Mouse (Mus musculus): ENCODE results near the gene Dcp1b.
A peak's percentile ranks its signal among the peaks of the same experiment; 100 is the strongest.

Dcp1b gene

GRCm38 (mm10) chr6:119175078-119175853 lies at the start of gene Dcp1b:
Dcp1b (plus strand) TSS chr6:119175253.
- peak; percentile 64 for DNase-seq (ENCODE audit: low spot score)

DNA sequence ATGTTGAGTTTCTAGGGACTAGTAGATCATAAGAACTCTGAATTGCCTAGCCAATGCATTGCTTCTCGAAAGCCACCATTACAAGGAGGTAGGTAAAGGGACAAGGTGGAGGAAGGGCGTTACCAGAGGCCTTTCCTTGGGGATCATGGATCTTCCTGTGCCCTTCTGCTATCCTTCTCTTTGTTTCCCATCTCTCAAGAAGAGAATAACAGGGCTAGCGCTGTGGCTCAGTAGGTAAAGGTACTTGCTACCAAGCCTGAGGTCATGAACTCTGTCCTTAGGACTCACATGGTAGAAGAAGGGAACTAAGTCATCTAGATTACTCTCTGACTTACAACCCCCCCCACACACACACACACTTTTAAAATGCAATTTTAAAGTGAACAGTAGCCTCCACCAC lies 48.1 kb upstream of the Dcp1b start:
- no peak for DNase-seq (ENCODE audit: low spot score)

DNA sequence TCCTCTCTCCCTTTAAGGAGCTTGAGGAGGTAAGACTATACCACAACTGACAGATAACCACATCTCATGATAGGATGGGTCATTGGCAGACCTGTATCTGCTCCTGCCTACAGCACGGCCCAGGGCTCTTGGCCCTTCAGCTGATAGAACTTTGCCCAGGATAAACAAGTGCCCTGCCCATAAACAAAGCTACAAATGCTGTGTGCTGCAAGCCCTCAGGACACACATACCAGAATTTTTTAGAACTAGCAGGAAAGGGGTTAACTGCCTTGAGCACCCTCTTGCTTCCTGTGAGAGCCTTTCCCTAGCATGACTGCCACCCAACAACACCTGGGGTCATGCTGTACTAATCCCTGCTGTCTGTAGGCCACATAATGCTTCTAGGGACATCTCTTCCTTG lies 47.0 kb upstream of the Dcp1b start:
- no peak for DNase-seq (ENCODE audit: low spot score)

GRCm38 (mm10) chr6:119128521-119128920 lies 46.5 kb upstream of the Dcp1b start:
- no peak for DNase-seq (ENCODE audit: low spot score)

DNA sequence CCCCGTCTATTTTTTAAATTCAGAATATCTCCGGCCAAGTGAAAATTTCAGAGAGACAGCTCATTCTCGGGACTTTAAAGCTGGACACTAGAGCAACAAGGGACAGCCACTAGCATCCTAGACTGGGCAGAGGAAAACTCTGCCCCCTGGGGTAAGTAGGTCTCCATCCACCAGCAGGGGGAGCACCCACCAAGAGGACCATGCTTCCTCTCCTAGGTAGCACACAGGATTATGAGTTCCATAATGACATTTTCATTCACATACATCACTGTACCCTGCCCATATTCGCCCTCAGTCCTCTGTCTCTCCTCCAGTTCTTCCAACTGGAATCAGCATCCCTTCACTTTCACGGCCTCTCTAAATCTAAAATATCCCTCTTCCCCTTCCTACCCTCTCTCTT lies 45.4 kb upstream of the Dcp1b start:
- peak; percentile 43 for DNase-seq (ENCODE audit: low spot score)

- no peak for DNase-seq (ENCODE audit: low spot score)
These were observed 42.8 kb upstream of the Dcp1b start for GRCm38 (mm10) chr6:119132111-119132735.

DNA sequence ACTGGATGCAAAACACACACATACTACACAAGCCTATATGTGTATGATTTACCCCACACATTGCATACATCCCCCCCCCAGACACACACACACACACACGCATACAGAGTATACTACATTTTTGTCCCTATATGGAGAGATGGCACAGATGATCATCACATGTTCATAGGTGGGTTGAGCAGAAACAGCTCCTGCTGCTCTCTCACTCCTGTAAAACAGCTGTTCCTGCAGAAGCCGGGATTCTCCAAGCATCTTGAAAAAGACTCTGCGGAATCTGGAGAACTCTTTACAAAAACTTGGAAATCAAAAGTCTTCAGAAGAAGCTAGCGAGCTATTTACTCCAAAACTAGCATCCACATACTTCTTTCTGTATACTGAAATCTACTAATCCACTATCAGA lies 42.2 kb upstream of the Dcp1b start:
- DNase-seq (ENCODE audit: low spot score), result no peak

DNA sequence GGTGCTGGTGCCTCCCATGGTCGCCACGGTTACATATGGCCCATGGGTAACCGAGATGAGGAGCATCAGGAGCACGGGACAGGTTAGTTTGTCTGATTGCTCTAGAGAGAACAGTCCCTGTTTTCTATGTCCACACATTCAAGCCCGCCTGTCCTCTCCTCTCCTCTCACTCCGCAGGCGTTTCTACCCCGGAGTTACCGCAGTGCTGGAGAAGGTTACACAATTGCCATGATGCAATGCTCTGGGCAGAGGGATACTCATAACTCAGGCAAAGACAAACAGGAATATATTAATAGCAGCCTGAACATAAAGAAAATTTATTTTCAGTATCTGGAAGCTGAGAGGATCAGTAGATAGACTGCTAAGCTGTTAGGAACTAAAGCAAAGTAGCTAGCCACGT lies 37.3 kb upstream of the Dcp1b start:
- peak; percentile 58 for DNase-seq (ENCODE audit: low spot score)

GRCm38 (mm10) chr6:119139561-119139960 lies 35.5 kb upstream of the Dcp1b start:
- no peak for DNase-seq (ENCODE audit: low spot score)

DNA sequence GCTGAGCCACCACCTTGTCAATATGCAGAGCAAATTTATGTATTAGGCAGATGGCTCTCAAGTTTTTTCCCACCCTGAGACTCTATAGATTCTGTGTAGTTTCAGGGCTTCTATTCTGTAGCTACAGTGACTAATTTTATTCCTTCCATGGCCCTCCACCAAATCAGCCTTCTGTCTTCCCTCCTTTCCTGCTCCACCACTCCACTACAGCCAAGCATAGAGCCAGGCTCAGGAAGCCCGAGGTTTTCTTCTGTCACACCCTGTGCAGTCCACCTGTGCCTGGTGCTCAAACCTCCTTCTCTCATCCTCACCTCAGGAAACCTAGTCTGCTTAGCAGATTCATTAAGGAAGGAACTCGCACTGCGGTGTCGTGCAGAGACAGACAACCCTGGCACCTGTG lies 29.9 kb upstream of the Dcp1b start:
- no peak for DNase-seq (ENCODE audit: low spot score)

DNA sequence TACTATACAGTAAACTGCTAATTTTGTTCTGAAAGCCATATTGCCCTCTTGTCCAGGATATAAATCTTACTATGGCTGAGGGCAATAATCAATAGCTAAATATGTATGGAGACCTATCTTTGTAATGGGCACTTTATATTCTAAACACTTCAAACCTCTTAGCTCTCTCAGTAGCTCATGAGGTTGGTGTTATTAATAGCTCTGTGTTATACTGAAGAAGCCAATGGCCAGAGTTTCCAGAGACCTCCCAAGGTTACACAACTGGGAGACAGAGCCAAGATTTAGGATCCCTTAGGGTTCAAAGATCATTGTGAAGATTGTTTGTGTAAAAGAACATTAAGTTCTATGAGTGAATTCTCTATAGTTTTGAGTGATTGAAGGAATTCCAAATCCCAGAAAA lies 9.4 kb upstream of the Dcp1b start:
- no peak for DNase-seq (ENCODE audit: low spot score)

DNA sequence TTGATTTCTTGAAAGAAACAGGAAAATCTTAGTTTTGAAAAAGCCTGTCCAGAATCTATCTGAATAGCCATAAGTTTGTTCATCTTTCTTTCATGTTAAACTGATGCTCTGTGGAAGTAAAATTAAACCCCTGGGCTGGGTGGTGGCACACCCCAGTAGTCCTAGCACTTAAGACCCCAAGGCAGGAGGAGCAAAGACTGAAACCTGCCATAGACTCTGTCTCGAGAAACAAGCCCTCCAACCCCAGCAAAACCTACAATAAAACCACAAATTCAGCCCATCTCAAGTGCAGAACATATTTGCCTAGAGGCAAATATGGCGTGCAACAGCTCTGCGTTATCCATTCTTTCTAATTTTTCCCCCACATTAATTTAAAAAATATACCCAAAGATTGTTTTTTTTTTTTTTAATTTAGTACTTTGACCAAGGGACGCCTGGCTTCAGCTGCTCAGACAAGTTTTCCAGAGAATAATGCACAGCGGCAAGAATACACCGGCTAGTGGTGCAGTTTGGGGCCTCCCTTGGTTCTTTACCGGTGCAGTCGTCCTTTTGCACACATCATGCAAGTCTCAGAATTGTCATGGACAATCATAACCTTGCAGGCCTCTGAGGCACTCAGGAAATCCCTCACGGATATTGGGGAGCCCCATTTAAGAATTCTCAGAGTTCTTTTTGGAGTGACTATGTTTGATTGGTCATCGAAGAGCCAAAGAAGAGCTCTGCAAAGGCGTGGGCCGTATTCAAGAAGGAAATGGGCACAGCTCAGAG lies 562 bp upstream of the Dcp1b start:
- no peak for DNase-seq (ENCODE audit: low spot score)

- no peak for DNase-seq (ENCODE audit: low spot score)
These were observed 1.1 kb downstream of the Dcp1b start for GRCm38 (mm10) chr6:119176103-119176502.

- DNase-seq (ENCODE audit: low spot score), result no peak
These were observed 2.0 kb downstream of the Dcp1b start for GRCm38 (mm10) chr6:119177101-119177500.

- no peak for DNase-seq (ENCODE audit: low spot score)
These were observed 5.1 kb downstream of the Dcp1b start for GRCm38 (mm10) chr6:119180188-119180587.

DNA sequence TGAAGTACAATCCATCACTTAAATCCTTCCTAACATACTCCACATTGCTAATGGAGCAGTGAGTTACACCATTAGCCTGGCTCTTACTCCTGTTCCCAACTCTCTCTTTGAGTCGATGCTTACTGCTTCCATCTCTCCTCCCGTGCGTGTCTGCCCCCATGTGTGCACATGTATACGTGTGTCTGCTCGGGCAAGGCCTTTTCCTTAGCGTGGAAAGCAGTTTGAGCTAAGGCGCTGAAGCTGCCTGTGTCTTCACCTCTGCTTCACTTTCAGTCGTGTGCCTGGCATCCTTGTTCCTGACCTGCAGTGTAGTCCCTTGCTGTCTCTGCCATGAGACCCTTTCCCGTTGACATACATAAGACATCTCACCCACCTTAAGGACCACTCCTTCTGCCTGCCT lies 7.2 kb downstream of the Dcp1b start:
- no peak for DNase-seq (ENCODE audit: low spot score)

- no peak for DNase-seq (ENCODE audit: low spot score)
These were observed 8.7 kb downstream of the Dcp1b start for GRCm38 (mm10) chr6:119183781-119184180.

DNA sequence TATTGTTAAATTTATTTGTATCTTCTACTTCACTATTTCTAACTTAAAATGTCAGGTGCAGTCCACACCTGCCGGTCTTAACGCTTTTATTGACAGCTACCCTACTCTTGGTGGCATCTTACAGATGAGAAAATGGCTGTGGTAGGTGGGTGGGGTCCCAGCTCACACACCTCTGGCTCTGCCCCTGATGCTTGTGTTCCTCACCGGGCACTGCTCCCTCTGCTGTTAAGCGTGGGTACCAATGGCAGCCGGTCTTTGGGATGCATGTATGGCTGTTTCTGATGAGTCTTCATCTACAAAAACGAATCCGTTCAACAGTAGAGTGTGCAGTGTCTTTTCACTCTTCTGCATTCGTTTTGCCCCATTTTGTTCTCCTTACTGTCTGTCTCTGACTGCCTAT lies 11.6 kb downstream of the Dcp1b start:
- no peak for DNase-seq (ENCODE audit: low spot score)

GRCm38 (mm10) chr6:119187631-119188030 lies 12.6 kb downstream of the Dcp1b start:
- DNase-seq (ENCODE audit: low spot score), result no peak

DNA sequence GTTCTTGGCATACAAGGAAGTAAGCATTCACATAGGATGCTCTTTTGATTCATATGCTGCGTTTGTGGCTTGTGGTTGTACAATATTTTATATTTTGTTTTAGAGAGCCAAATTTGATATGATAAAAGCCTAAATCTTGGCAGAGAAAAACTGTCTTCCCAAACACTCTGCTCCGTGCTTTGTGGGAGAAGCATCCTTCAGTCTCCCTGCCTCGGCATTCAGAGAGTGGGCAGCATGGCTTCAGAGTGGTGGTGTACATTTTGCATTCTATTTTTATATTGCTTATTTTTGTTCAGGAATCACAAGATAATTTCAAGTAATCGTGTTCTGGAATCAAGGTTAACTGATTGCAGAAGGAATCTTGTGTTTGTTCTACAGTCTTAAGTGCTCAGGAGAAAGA lies 16.4 kb downstream of the Dcp1b start:
- DNase-seq (ENCODE audit: low spot score), result no peak

- DNase-seq (ENCODE audit: low spot score), result no peak
These were observed 18.6 kb downstream of the Dcp1b start for GRCm38 (mm10) chr6:119193571-119194154.

DNA sequence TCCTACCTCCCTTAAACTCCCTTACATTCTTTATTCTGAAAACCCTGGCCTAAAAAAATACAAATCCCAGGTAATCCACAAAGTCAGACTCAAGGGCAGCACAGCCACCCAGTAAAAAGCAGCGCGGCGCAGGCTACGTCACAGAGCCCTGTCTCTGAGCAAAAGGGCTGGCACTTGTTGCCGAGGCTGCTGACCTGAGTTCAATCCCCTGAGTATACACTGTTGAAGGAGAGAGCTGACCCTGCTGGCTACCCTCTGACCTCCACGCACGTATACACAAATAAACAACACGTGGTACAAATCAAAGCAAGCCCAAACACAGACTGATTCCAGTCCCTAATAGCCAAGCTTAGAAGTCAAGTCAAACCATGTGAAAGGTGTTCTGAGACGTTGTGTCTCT lies 19.1 kb downstream of the Dcp1b start:
- DNase-seq (ENCODE audit: low spot score), result no peak

GRCm38 (mm10) chr6:119194601-119195000 lies 19.5 kb downstream of the Dcp1b start:
- no peak for DNase-seq (ENCODE audit: low spot score)

Measured in adipocyte (in vitro differentiated cells).